Mouse (Mus musculus) liver, embryonic 14.5 days (tissue): ENCODE results near the gene Mcf2l.

Experiments used
- CTCF ChIP-seq: IDR thresholded peaks from 2 replicates; pipeline ENCODE4 v1.5.1; 2016; ENCODE audit warnings: antibody characterized with exemption, low read depth, control low read depth
- EP300 ChIP-seq: IDR thresholded peaks from 2 replicates; pipeline ENCODE4 v1.6.1; 2016; ENCODE audit warnings: antibody characterized with exemption, low read depth

DNA sequence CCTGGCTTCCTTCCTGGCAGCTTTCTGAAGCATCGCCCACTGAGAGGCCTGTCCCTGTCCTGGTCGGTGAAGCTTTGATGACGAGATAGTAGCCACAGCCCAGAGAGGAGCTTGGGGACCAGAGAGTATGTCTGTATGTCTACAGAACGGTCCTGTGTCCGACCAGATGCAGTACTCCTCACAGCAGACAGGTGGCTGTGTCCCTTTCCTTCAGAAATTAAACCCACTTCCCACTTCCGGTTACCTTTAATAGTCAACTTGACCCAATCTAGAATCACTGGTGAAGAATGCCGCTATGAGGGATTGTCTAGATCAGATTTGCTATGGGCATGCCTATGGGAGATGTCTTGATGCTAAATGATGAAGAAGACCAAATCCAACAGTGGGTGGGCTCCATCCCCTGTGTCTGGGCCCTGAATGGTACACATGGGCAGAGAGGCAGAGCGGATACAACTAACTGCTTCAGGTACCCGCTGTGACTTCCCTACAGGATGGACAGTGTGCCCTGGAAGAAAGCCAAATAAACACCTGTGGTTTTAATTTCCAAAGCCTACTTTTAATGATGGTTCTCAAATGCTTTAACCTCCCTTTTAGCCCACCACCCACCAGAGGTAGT, 22.0 kb downstream of the Mcf2l start:
- TF ChIP-seq EP300 (no peak), CTCF (peak; percentile 42)
